Mouse (Mus musculus) stomach, postnatal 0 days (tissue): Measurements from ENCODE around the gene Anapc2.

ENCODE experiments used
- CTCF ChIP-seq: IDR thresholded peaks from 2 replicates; pipeline ENCODE4 v1.5.1; 2016; ENCODE audit warnings: antibody characterized with exemption, low read depth, mild to moderate bottlenecking, moderate library complexity
- EP300 ChIP-seq: optimal IDR thresholded peaks from 2 replicates; pipeline ENCODE3; 2016; ENCODE audit warnings: antibody characterized with exemption

GRCm38 (mm10) chr2:25318971-25319773 is 46.9 kb downstream of the Anapc2 start, which contains the start of gene Grin1:
- TF ChIP-seq CTCF: no peak
- TF ChIP-seq EP300: no peak
